Mouse (Mus musculus): ENCODE measurements at regions not wholly inside any gene's neighbourhood (a gene's known extent, or its start where the extent isn't known, plus 50 kb on each side); places are given as distances from the start of the nearest gene placed in this dataset.

DNA sequence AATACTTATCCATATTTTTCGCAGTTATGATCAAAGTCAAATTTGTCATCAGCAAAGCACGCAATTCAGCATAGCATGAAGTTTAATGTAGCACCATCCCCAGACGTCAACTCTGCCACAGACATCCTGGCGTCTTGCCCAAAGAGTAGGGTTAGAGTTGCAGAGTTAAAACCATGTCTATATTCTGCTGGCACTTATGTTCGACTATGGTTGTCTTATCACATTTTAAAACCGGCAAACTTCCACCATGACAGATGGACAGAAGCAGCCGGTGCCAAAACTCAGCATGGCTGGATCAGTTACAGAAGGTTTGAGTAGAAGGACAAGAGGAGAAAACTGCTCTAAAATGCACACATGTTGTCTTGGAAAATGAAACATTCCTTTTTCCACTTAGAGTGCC is 1383.6 kb upstream of the Slc39a10 start:
- DNase-seq (ENCODE audit: low spot score in 2 of 2), result peak; percentile 4 to 14

DNA sequence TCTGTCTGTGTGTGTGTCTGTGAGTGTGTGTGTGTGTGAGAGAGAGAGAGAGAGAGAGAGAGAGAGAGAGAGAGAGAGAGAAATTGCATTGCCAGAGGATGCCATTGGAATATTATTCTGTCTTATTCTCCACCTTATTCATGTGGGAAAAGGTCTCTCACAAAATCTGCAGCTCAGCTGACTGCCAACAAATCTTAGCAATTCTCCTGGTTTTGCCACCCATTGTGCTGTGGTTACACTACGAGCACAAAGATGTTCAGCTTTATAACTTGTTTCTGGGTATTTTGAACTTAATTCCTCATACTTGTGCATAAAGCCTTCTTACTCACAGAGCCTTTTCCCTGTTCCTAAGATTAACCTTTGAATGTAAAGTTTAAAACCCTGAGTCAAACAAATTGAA is 1383.0 kb upstream of the Slc39a10 start:
- no peak for DNase-seq (ENCODE audit: low spot score in 2 of 2)
